Mouse (Mus musculus): ENCODE data around the gene Ly6g5b.

- TF ChIP-seq POLR2A (IDR thresholded peaks at IDR 0.05; ENCODE audit: borderline replicate concordance, control insufficient read depth, low read depth, low read length) (no peak), CTCF (IDR thresholded peaks at IDR 0.05; ENCODE audit: control insufficient read depth, insufficient read depth, low read length) (no peak)
Observed at GRCm38 (mm10) chr17:35085208-35085865, 29.9 kb downstream of the Ly6g5b start, which contains the start of gene Ly6g6f.
